In the genomic region with DNA sequence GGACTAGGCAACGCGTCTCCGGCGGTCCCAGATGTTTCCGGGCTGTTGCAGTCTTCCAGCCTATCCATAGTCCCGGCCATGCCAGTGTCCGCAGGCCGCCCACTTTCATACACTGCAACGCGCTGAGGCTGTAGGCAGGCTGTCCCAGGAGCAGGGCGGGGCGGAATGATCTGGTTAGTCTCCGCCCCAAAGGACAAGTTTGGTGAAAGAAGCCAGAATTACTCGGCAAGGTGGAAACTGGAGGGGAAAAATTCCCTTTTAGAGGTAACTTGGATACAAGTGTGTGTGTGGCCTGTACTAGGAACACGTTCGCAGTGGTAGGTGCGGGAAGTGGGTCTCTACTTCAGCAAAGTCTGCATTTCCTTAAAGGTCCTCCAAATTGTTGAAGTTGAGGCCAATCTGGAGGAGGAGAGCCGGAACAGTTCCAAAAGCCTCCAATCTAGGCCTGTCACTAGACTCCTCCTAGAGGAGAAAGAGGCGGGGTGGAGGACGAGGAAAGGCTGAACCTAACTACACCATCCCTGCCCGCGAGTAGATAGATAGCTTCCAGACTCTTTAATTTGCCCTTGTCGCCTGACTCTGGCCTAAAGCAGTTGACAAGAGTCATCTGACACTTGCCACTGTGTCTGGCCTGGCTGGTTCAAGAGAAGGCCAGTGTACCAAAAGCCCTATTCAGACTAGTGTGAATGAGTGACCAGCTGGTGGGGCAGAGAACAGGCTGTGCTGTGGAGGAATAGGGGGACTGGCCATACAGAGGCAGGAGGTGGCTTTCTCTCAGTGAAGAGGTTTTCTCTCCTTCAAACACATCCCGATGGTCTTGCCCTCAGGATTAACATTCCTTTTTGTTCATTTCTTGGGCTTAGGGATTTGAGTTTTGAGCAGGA, we compare ENCODE assay signal across 8 mouse cellular contexts. TPM values are rescaled to one million over a fixed set of nuclear protein-coding genes. Genes with fewer than 3 reads are reported as not detected.
DNase-seq lines count a peak whose midpoint lies in the region; ATAC-seq and TF ChIP-seq lines count a peak whose summit lies in the region.

A gene (minus strand): TSS at position 107 of the 884 bp plus-strand sequence.

- peak within 1 kb of the TSS; percentile 31 for H3K4me3 ChIP-seq in thymus, adult 2 months (ENCODE audit: control insufficient read depth, insufficient read depth, low read length)
- peak within 1 kb of the TSS; percentile 50 for H3K4me3 ChIP-seq in heart, embryonic 16.5 days (ENCODE audit: low read length)

- no peak for DNase-seq in thymus, adult 2 months
- no peak for DNase-seq in thymus, postnatal 36 days
- DNase-seq in fibroblast of lung, adult 2 months (ENCODE audit: low read depth) = peak; percentile 49
- peak; percentile 86 to 91 for DNase-seq in kidney, postnatal 25 days
- peak; percentile 22 to 42 for DNase-seq in spleen, postnatal 36 days (ENCODE audit: low spot score in 2 of 2)
- DNase-seq in cerebellum, adult 11-12 months = no peak

- H3K4me1 ChIP-seq in thymus, adult 2 months (replicated peaks; ENCODE audit: control insufficient read depth, insufficient read depth, low read length) = peaks cover 14% of the 10 kb centered on the region
- peaks cover 5% of the 10 kb centered on the region for H3K4me1 ChIP-seq in heart, embryonic 16.5 days (ENCODE audit: control insufficient read depth, insufficient read depth, low read length)

- 38% methylated on average over 24 of the region's 24 CpGs for WGBS in thymus, adult 2 months
- 7% methylated on average over 24 of the region's 24 CpGs for WGBS in heart, embryonic 16.5 days

- H3K27me3 ChIP-seq in thymus, adult 2 months (ENCODE audit: control insufficient read depth, insufficient read depth, low read length) = no peaks in the 10 kb centered on the region
- no peaks in the 10 kb centered on the region for H3K27me3 ChIP-seq in heart, embryonic 16.5 days (ENCODE audit: control insufficient read depth, insufficient read depth, low read length)

- TF ChIP-seq POLR2A in thymus, adult 2 months (IDR thresholded peaks at IDR 0.05; ENCODE audit: control insufficient read depth, extremely low read depth, insufficient read depth, low read length, poor library complexity) = no peak

- no peak for TF ChIP-seq CTCF in thymus, adult 2 months (IDR thresholded peaks at IDR 0.05; ENCODE audit: borderline replicate concordance, control insufficient read depth, extremely low read depth, insufficient read depth, low read length, poor library complexity)

- ATAC-seq in heart, embryonic 16.5 days (replicated peaks; ENCODE audit: extremely low read depth, insufficient read depth, low FRiP score) = peak; percentile 92
- peak; percentile 70 for ATAC-seq in megakaryocyte, adult 5-6 weeks (ENCODE audit: poor library complexity, severe bottlenecking)

- no peaks in the 10 kb centered on the region for H3K36me3 ChIP-seq in thymus, adult 2 months (ENCODE audit: control insufficient read depth, insufficient read depth, low read length)
- no peaks in the 10 kb centered on the region for H3K36me3 ChIP-seq in heart, embryonic 16.5 days (ENCODE audit: control insufficient read depth, insufficient read depth)

- H3K27ac ChIP-seq in thymus, adult 2 months (ENCODE audit: control insufficient read depth, insufficient read depth, low read length) = no peak within 1 kb of the TSS
- H3K27ac ChIP-seq in heart, embryonic 16.5 days (ENCODE audit: low read length) = peak within 1 kb of the TSS; percentile 19; the same call in 1 of the 2 replicates

- H3K9ac ChIP-seq in heart, embryonic 16.5 days (ENCODE audit: low read length) = peak within 1 kb of the TSS; percentile 66

- H3K4me2 ChIP-seq in heart, embryonic 16.5 days (ENCODE audit: low read depth, low read length) = peak within 1 kb of the TSS; percentile 70

- H3K9me3 ChIP-seq in heart, embryonic 16.5 days (replicated peaks; ENCODE audit: control insufficient read depth, low read length) = no peaks in the 10 kb centered on the region

RNA-seq across cellular contexts. Expression of the gene that starts here (rescaled TPM):
- polyA plus RNA-seq in thymus, adult 2 months (2012; rRNA removed) = 2.4 and 3.8 TPM in 2 replicates
- 0.30 TPM in 2 replicates for polyA plus RNA-seq in heart, embryonic 16.5 days (2015; fragmentation: Nextera tagmentation; extraction: Ambion mirVana)
- 8.7 and 9.5 TPM in 2 replicates for total RNA-seq in megakaryocyte, adult 5-6 weeks (2015)
- total RNA-seq in megakaryocyte, adult 5-6 weeks (2017) = 15.2 and 21.7 TPM in 2 replicates

Comparison
In these comparisons a context has a peak if more than half of its experiments do, and no peak if none do; other contexts are left out.
1. Peak in ATAC-seq, H3K4me3 ChIP-seq, H3K27ac ChIP-seq, H3K9ac ChIP-seq and H3K4me2 ChIP-seq in heart, embryonic 16.5 days; RNA of the gene not detected or under 1 TPM.
2. DNase-seq: peak in fibroblast of lung, adult 2 months (single experiment), kidney, postnatal 25 days (2 of 2) and spleen, postnatal 36 days (2 of 2); none in thymus, adult 2 months (single experiment), thymus, postnatal 36 days (0 of 2) and cerebellum, adult 11-12 months (single experiment).